Mouse (Mus musculus): ENCODE measurements around the gene Klf7. TPM values are rescaled to one million over a fixed set of nuclear protein-coding genes. Genes with fewer than 3 reads are reported as not detected.
A peak's percentile ranks its signal among the peaks of the same experiment; 100 is the strongest.

Klf7 gene
- polyA plus RNA-seq (2016; fragmentation: Nextera tagmentation; extraction: Ambion mirVana): 10.0 and 13.8 TPM in 2 replicates

GRCm38 (mm10) chr1:64121559-64122465 lies at the start of gene Klf7:
Gene Klf7, minus strand, starts transcription at chr1:64122282.
- H3K27ac ChIP-seq: peak within 1 kb of the TSS; percentile 100
- H3K4me1 ChIP-seq: peaks cover 45% of the 10 kb centered on the region
- H3K27me3 ChIP-seq (ENCODE audit: poor library complexity, severe bottlenecking): no peaks in the 10 kb centered on the region
- DNase-seq (ENCODE audit: extremely low spot score, low spot score): peak; percentile 95
- H3K9me3 ChIP-seq: no peaks in the 10 kb centered on the region
- peak within 1 kb of the TSS; percentile 83 for H3K4me3 ChIP-seq
- H3K36me3 ChIP-seq (replicated peaks): no peaks in the 10 kb centered on the region
- under 1% methylated on average over 82 of the region's 82 CpGs for WGBS

GRCm38 (mm10) chr1:64164526-64165062 lies 42.5 kb upstream of the Klf7 start:
- H3K4me1 ChIP-seq: no peaks in the 10 kb centered on the region
- WGBS: 86% methylated on average over 5 of the region's 5 CpGs
- no peak overlapping the region for H3K27ac ChIP-seq
- H3K36me3 ChIP-seq (replicated peaks): no peaks in the 10 kb centered on the region
- H3K9me3 ChIP-seq: no peaks in the 10 kb centered on the region
- no peak overlapping the region for H3K4me3 ChIP-seq
- no peaks in the 10 kb centered on the region for H3K27me3 ChIP-seq (ENCODE audit: poor library complexity, severe bottlenecking)
- DNase-seq (ENCODE audit: extremely low spot score, low spot score): no peak

- no peaks in the 10 kb centered on the region for H3K27me3 ChIP-seq (ENCODE audit: poor library complexity, severe bottlenecking)
- H3K27ac ChIP-seq: no peak overlapping the region
- WGBS: 61% methylated on average over 3 of the region's 3 CpGs
- DNase-seq (ENCODE audit: extremely low spot score, low spot score): no peak
- H3K9me3 ChIP-seq: no peaks in the 10 kb centered on the region
- H3K36me3 ChIP-seq (replicated peaks): no peaks in the 10 kb centered on the region
- no peak overlapping the region for H3K4me3 ChIP-seq
- H3K4me1 ChIP-seq: no peaks in the 10 kb centered on the region
Observed at GRCm38 (mm10) chr1:64158766-64159165, 36.7 kb upstream of the Klf7 start.

GRCm38 (mm10) chr1:64149185-64149584 lies 27.1 kb upstream of the Klf7 start:
- Histone ChIP-seq H3K9me3 (no peaks in the 10 kb centered on the region), H3K27ac (no peak overlapping the region), H3K27me3 (ENCODE audit: poor library complexity, severe bottlenecking) (no peaks in the 10 kb centered on the region), H3K36me3 (replicated peaks) (no peaks in the 10 kb centered on the region), H3K4me3 (no peak overlapping the region), H3K4me1 (no peaks in the 10 kb centered on the region)
- DNase-seq (ENCODE audit: extremely low spot score, low spot score): no peak
- WGBS: 95% methylated on average over 3 of the region's 3 CpGs

- Histone ChIP-seq H3K27me3 (ENCODE audit: poor library complexity, severe bottlenecking) (no peaks in the 10 kb centered on the region), H3K9me3 (no peaks in the 10 kb centered on the region), H3K36me3 (replicated peaks) (no peaks in the 10 kb centered on the region), H3K4me1 (no peaks in the 10 kb centered on the region), H3K27ac (no peak overlapping the region), H3K4me3 (no peak overlapping the region)
- no peak for DNase-seq (ENCODE audit: extremely low spot score, low spot score)
- 69% methylated on average over 6 of the region's 6 CpGs for WGBS
Observed at GRCm38 (mm10) chr1:64142691-64143445, 20.8 kb upstream of the Klf7 start.

GRCm38 (mm10) chr1:64134439-64134838 lies 12.4 kb upstream of the Klf7 start:
- H3K9me3 ChIP-seq: no peaks in the 10 kb centered on the region
- no peaks in the 10 kb centered on the region for H3K27me3 ChIP-seq (ENCODE audit: poor library complexity, severe bottlenecking)
- no peaks in the 10 kb centered on the region for H3K36me3 ChIP-seq (replicated peaks)
- DNase-seq (ENCODE audit: extremely low spot score, low spot score): no peak
- no peak overlapping the region for H3K4me3 ChIP-seq
- H3K4me1 ChIP-seq: no peaks in the 10 kb centered on the region
- WGBS: 89% methylated on average over 1 of the region's 1 CpGs
- H3K27ac ChIP-seq: no peak overlapping the region

GRCm38 (mm10) chr1:64126822-64127221 lies 4.7 kb upstream of the Klf7 start:
- H3K27me3 ChIP-seq (ENCODE audit: poor library complexity, severe bottlenecking): no peaks in the 10 kb centered on the region
- 88% methylated on average over 2 of the region's 2 CpGs for WGBS
- no peaks in the 10 kb centered on the region for H3K9me3 ChIP-seq
- DNase-seq (ENCODE audit: extremely low spot score, low spot score): no peak
- H3K27ac ChIP-seq: no peak overlapping the region
- H3K4me3 ChIP-seq: no peak overlapping the region
- H3K36me3 ChIP-seq (replicated peaks): no peaks in the 10 kb centered on the region
- H3K4me1 ChIP-seq: peaks cover 11% of the 10 kb centered on the region

GRCm38 (mm10) chr1:64122466-64122830 lies 366 bp upstream of the Klf7 start:
- Histone ChIP-seq H3K27ac (peak overlapping the region; percentile 100), H3K9me3 (no peaks in the 10 kb centered on the region), H3K4me1 (peaks cover 41% of the 10 kb centered on the region), H3K27me3 (ENCODE audit: poor library complexity, severe bottlenecking) (no peaks in the 10 kb centered on the region), H3K36me3 (replicated peaks) (no peaks in the 10 kb centered on the region), H3K4me3 (peak overlapping the region; percentile 83)
- no peak for DNase-seq (ENCODE audit: extremely low spot score, low spot score)
- 26% methylated on average over 9 of the region's 9 CpGs for WGBS

GRCm38 (mm10) chr1:64120811-64121515 lies 1.1 kb downstream of the Klf7 start:
- Histone ChIP-seq H3K27ac (peak overlapping the region; percentile 100), H3K9me3 (no peaks in the 10 kb centered on the region), H3K4me1 (peaks cover 50% of the 10 kb centered on the region), H3K27me3 (ENCODE audit: poor library complexity, severe bottlenecking) (no peaks in the 10 kb centered on the region), H3K36me3 (replicated peaks) (no peaks in the 10 kb centered on the region), H3K4me3 (peak overlapping the region; percentile 83)
- WGBS: under 1% methylated on average over 22 of the region's 25 CpGs
- peak; percentile 56 for DNase-seq (ENCODE audit: extremely low spot score, low spot score)

- DNase-seq (ENCODE audit: extremely low spot score, low spot score): peak; percentile 49
- H3K27ac ChIP-seq: peak overlapping the region; percentile 100
- no peaks in the 10 kb centered on the region for H3K27me3 ChIP-seq (ENCODE audit: poor library complexity, severe bottlenecking)
- H3K36me3 ChIP-seq (replicated peaks): no peaks in the 10 kb centered on the region
- H3K4me3 ChIP-seq: peak overlapping the region; percentile 83
- 0% methylated on average over 13 of the region's 13 CpGs for WGBS
- peaks cover 54% of the 10 kb centered on the region for H3K4me1 ChIP-seq
- H3K9me3 ChIP-seq: no peaks in the 10 kb centered on the region
Observed at GRCm38 (mm10) chr1:64120421-64120810, 1.7 kb downstream of the Klf7 start.

- peak overlapping the region; percentile 100 for H3K27ac ChIP-seq
- H3K27me3 ChIP-seq (ENCODE audit: poor library complexity, severe bottlenecking): no peaks in the 10 kb centered on the region
- H3K4me3 ChIP-seq: peak overlapping the region; percentile 83
- DNase-seq (ENCODE audit: extremely low spot score, low spot score): peak; percentile 24
- H3K4me1 ChIP-seq: peaks cover 54% of the 10 kb centered on the region
- H3K36me3 ChIP-seq (replicated peaks): no peaks in the 10 kb centered on the region
- 1% methylated on average over 8 of the region's 8 CpGs for WGBS
- no peaks in the 10 kb centered on the region for H3K9me3 ChIP-seq
Observed at GRCm38 (mm10) chr1:64119851-64120250, 2.2 kb downstream of the Klf7 start.

GRCm38 (mm10) chr1:64119358-64119794 lies 2.7 kb downstream of the Klf7 start:
- peak; percentile 27 for DNase-seq (ENCODE audit: extremely low spot score, low spot score)
- Histone ChIP-seq H3K27me3 (ENCODE audit: poor library complexity, severe bottlenecking) (no peaks in the 10 kb centered on the region), H3K4me3 (peak overlapping the region; percentile 83), H3K27ac (peak overlapping the region; percentile 100), H3K9me3 (no peaks in the 10 kb centered on the region), H3K36me3 (replicated peaks) (no peaks in the 10 kb centered on the region), H3K4me1 (peaks cover 54% of the 10 kb centered on the region)
- 12% methylated on average over 7 of the region's 7 CpGs for WGBS
